Mouse (Mus musculus): ENCODE measurements around the gene Vmn2r44.
A peak's percentile ranks its signal among the peaks of the same experiment; 100 is the strongest.
"Not testable (repeated sequence)": the region's sequence is repeated elsewhere in the genome, so short reads cannot be mapped to it uniquely, and the experiment has no call there.

The Vmn2r44 gene

DNA sequence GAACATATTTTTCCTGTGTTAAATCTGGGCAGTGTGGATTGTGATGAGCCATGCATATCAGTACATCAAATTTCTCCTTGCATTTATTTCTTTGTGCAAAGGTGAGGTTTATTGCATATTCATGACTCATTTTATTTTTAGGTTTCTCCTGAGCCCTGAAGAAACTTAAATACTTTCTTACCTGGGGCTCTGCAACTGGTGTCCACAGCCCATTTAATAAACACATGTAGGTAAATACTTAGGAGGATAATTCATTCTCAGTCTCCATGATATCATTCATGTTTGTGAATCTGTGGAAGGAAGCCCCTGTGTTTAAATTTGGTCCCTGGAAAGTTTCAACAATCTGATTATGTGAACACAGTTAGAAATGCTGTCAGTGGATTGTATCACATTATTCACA is at the start of gene Vmn2r44:
Vmn2r44 (minus strand) TSS at position 101 of the 400 bp plus-strand sequence.
- DNase-seq (ENCODE audit: low spot score) = not testable (repeated sequence)

GRCm38 (mm10) chr7:8357879-8358278 is 25.3 kb downstream of the Vmn2r44 start:
- DNase-seq (ENCODE audit: low spot score) = peak; percentile 42
